Mouse (Mus musculus) layer of hippocampus, adult 2 months (tissue): ENCODE measurements at regions not wholly inside any gene's neighbourhood (a gene's known extent, or its start where the extent isn't known, plus 50 kb on each side); places are given as distances from the start of the nearest gene placed in this dataset.
A peak's percentile ranks its signal among the peaks of the same experiment; 100 is the strongest.

Source experiments
- DNase-seq, 2 experiments: peaks; one replicate each; pipeline ENCODE4 v3.0.0; 2022; ENCODE audit warnings: low spot score in 2 of 2
- H3K27ac ChIP-seq: fragments of 200-600 bp; 2 replicates; pipeline ENCODE4 v1.8.1; 2022
- H3K4me3 ChIP-seq: fragments of 200-600 bp; 2 replicates; pipeline ENCODE4 v1.8.1; 2022; ENCODE audit warnings: mild to moderate bottlenecking
- CTCF ChIP-seq: fragments of 200-600 bp; conservative IDR thresholded peaks from 2 replicates; pipeline ENCODE4 v1.8.1; 2022; ENCODE audit warnings: antibody characterized with exemption, mild to moderate bottlenecking, moderate library complexity

DNA sequence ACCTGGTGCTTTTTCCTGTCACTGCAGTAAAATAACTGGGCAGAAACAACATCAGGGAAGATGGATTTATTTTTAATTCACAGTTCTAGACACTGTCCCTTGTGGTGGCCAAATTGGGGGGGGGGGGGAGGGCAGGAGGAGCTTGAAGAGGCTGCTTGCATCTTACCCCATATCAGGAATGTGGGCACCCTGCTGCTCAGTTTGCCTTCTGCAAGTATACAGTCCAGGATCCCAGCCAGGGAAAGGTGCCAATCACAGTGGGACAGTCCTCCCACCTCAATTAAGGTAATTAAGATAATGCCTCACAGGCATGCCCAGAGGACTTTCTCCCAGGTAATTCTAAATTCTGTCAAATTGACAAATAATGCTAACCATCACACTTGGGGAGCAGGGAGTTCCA is 179.2 kb upstream of the Zmiz1 start:
- H3K27ac ChIP-seq, result no peak overlapping the region
- no peak for TF ChIP-seq CTCF
- no peak overlapping the region for H3K4me3 ChIP-seq
- DNase-seq, result no peak

DNA sequence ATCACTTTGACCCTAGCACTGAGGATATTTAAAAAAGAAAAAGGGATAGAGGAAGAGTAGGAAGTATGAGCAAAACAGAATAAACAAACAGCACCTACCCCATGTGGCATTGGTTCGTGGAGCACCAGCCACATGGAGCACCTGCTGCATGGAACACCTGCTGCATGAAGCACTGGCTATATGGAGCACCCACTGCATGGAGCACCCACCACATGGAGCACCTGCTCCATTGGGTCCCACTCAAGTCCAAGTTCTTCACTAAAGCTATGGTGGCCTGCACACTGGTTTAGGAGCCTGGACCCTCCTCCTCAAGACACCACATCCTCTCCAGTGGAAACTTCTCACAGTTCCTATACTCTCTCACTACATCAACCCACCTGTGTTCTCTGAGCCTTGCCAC is 166.4 kb upstream of the Zmiz1 start:
- no peak for TF ChIP-seq CTCF
- Histone ChIP-seq H3K27ac (no peak overlapping the region), H3K4me3 (no peak overlapping the region)
- no peak for DNase-seq

DNA sequence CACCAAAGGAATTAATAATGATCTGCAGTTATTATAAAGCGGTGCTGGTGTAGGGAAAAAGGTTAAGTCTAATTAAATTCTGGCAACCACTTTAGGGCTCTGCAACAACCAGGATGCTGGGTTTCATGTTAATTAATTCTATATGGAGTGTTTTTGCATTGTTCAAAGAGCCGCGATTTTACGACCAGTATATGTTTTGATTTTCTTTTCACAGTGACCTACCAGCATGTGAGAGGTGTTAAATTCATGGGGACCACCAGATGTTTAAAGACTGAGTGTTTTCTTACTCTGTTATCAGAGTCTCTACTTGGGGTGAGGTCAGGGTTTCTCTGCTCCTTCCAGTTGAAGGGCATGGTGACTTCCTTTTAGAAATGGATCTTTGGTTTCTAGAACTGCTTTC is 164.8 kb upstream of the Zmiz1 start:
- TF ChIP-seq CTCF, result no peak
- Histone ChIP-seq H3K27ac (no peak overlapping the region), H3K4me3 (no peak overlapping the region)
- DNase-seq, result no peak

DNA sequence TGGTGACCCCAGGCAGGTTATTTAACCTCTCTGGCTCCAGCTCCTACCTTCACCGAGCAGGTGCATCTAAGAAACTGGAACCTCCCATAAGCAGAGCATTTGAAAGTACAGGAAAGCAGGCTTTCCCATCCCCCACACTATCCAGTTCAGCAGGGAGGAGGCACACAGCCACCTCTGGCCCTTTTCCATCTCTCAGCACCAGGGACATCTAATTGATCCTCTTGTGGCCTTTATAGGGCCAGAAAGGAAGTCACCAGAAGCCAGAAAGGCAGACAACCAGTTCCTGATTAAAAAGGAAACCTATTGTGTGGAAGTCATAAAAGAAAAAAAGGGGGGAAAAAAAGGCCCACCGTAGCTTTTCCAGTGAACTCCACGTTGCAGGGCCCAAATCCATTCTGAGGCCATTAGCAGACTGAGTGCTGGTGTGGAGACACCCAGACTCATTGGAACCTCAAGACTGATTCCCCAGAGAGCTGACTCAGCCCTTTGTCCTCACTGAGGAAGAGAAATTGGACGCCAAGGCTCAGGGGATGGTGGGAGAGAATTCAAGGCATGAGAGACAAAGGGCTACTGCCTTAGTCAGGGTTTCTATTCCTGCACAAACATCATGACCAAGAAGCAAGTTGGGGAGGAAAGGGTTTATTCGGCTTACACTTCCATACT is 163.2 kb upstream of the Zmiz1 start:
- DNase-seq, result no peak
- H3K27ac ChIP-seq, result no peak overlapping the region
- no peak overlapping the region for H3K4me3 ChIP-seq
- no peak for TF ChIP-seq CTCF

DNA sequence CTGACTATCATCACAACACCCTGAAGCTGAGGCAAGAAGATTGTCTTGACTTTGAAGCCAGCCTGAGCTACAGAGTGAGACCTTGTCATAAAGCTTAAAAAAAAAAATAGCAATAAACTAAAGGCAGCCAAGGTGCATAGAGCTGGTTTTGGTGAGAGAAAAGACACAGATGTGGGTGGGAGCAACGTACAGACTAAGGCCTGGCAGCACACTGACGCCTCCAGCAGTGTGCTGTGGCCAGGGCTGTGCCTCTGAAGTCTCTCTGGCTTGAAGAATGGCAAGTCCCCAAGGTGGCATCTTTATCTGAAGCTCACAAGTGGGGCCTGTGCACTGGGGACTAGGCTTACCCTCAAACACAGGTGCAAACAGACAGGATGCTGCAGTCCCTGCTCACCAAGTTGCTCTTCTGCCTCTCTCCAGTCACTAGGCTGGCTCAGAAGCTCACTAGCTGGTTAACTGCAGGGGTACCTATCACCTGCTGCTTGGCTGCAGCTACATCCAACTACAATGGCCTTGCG is 159.3 kb upstream of the Zmiz1 start:
- Histone ChIP-seq H3K4me3 (no peak overlapping the region), H3K27ac (no peak overlapping the region)
- TF ChIP-seq CTCF, result no peak
- DNase-seq, result no peak

DNA sequence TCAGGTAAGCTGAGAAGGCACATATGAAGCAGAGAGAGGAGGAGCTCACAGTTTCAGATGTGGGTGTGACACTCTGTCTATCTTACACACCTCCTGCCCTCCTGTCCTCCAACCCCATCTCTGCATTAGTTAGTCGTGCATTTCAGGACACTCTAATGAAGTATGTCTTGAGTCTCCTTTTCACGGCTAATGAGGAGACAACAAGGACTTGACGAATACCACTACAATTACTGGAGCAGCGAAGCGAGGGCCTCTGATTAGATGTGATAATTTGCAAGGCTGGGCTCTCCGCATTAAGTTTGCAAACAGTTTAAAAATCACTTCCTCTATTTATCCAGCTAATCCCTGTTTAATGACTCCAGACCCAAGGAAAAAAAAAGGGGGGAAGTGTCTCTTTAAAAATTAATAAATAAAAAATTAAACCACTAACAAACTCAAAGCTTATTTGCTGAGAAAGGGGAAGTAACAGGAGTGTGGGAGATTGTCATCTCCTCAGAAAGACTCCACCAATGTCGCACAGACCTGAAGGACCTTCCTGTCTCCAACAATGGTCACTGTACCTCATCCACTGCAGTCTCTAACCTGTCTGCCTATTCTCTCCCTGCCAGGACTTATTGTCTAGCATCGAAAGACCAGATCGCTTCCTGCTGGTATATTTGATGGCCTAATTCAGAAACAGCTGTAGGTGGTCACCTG is 157.5 kb upstream of the Zmiz1 start:
- no peak for TF ChIP-seq CTCF
- Histone ChIP-seq H3K27ac (peak overlapping the region; percentile 70), H3K4me3 (peak overlapping the region; percentile 52)
- no peak for DNase-seq

DNA sequence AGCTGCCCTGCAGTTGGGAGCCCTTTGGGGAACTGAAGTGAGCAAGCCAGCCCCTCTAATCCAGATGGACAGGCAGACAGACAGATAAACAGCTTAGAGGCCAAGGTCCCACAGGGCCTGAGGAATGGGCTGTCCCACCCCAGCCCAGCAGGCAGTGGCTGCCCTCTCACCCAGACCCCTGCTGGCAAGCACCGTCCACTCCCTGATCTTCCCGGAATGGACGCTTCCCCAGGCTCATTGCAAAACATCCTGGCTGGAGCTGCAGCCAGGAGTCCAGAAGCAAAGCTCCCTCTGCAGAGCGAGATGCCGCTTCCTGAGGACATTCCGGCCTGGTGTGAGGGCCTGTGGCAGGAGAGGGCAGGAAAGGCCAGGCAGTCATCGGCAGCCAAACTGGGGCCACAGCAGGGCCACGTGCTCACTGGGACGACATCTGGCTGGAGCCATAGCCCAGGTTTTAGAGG is 154.6 kb upstream of the Zmiz1 start:
- DNase-seq, result no peak
- Histone ChIP-seq H3K27ac (peak overlapping the region; percentile 77), H3K4me3 (no peak overlapping the region)
- TF ChIP-seq CTCF, result peak; percentile 46

DNA sequence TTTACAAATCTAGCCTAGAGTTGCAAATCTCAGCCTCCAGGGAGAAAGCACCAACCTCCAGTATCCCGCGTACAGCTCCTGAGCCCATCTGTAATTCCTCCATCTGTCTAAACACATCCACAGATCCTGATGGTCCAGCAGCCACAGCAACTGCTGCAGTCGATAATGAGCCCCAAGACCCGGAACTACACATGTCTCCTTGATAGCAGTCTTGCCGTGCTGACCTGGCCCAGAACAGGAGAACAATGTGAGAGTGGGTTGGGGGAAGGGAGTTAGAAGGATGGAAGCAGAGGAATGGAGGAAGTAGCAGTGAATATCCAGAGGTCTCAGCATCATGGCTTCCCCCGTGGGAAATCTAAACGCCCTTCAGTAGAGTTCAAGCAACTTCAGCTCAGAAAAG is 152.8 kb upstream of the Zmiz1 start:
- no peak for DNase-seq
- TF ChIP-seq CTCF, result no peak
- H3K4me3 ChIP-seq, result no peak overlapping the region
- H3K27ac ChIP-seq, result no peak overlapping the region

DNA sequence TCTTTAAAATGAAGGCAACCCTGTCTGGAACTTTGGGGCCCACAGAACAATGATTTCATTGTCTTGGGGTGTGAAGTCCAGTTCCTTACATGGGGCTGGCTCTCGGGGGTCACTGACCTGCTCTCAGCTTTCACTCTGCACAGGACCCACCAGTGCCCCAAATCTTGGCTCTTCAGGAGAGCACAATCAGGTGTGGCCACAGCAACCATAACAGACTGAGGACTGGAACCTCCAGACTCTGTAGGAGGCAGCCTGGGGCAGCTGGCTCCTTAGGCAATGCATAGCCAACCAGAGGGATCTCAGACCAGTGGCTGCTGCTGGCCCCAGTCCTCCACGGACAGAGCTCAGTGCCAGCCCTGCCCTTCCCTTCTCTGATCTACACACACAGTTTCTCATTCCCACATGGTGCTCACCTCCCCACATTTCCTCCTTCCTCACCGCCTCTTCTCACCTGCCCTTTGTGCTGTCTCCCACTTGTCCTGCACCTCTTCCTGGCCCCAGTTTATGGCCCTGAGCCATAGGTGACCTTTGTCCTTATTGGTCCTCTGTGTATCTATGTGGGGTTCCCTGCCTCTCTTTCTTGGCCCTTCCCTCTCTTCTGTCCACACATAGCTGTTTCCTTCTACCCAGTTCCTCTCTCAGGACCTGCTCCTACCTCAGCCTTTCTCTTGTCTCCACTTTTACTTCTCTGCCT is 151.9 kb upstream of the Zmiz1 start:
- Histone ChIP-seq H3K27ac (no peak overlapping the region), H3K4me3 (no peak overlapping the region)
- no peak for DNase-seq
- no peak for TF ChIP-seq CTCF

DNA sequence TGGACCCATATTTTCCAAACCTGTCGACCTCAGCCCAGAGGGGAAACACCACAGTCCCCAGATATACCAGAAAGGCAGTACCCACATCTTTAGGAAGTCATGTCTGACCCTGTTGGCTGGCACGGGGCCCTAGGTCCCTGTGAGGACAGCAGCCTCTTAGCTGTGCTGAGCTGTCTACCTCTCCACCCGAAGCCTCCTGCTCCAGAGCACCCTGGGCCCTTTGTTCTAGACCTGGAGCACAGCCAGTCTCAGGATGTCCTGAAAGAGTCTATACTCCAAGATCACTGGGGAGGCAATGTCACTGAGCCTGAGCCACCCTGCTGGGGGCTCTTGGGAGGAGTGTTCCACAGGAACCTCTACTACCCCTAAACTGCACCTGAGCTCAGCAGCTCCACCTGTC is 150.9 kb upstream of the Zmiz1 start:
- DNase-seq, result no peak
- Histone ChIP-seq H3K4me3 (no peak overlapping the region), H3K27ac (no peak overlapping the region)
- no peak for TF ChIP-seq CTCF

DNA sequence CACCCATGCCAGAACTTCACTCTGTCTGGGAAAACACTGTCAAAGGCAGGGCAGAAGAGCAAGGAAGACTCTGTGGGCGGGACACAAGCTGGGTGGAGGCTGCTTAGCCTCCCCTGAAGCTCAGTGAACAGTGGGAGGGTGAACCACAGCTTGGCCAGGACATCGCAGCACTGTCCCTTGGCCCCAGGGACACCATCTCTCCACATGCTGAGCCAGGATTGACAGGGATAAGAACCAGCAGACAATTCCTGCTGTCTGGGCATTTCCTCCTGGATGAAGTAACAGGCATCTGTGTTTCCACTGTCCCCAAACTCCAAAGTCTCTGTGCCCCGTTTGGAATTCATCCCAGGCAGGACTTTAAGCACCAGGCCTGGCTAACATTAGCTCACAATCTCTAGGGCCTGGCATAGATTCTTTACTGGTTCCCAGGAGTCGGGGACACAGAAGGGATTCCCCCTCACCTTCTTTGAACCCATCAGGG is 148.3 kb upstream of the Zmiz1 start:
- H3K4me3 ChIP-seq, result no peak overlapping the region
- no peak for DNase-seq
- TF ChIP-seq CTCF, result no peak
- no peak overlapping the region for H3K27ac ChIP-seq

DNA sequence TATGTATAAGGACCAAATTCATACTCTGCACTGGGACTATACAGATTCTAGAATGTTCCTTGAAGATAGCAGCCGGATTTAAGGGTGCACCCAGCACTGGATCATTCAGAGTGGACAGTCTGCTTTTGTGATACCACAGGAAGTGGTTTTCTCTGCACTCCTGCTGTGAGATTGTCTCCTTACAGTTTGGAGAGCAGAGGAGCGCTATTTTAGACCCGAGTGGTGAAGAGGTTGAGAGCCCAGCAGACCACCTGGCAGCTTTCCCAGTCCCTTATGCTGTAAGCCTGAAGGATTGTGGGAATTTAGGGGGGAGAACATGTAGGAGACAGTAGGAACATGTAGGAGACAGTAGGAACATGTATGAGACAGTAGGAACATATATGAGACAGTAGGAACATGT is 147.5 kb upstream of the Zmiz1 start:
- Histone ChIP-seq H3K4me3 (no peak overlapping the region), H3K27ac (no peak overlapping the region)
- TF ChIP-seq CTCF, result no peak
- DNase-seq, result no peak

DNA sequence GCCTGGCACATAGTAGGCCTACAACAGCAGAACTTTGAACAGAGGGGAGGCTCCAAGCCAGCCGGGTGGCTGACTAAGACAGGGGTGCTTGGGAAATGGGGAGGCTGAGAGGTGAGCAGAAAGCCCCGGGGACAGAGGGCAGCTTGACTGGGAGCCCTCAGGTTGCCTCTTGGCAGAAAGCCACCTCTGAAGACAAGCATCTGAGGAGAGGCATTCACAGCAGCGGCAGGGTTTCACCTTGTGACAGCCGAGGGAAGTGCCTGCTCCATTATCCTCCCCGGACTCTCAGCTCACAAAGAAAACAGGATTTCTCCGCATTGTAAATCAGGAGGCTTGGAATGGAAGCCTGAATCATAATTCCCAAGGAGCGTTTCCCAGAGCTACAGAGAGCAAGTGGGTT is 146.8 kb upstream of the Zmiz1 start:
- DNase-seq, result no peak
- no peak overlapping the region for H3K4me3 ChIP-seq
- TF ChIP-seq CTCF, result 0 out of 2 replicates have a peak, but pooled peaks have one; percentile 4
- no peak overlapping the region for H3K27ac ChIP-seq
